In the genomic region with DNA sequence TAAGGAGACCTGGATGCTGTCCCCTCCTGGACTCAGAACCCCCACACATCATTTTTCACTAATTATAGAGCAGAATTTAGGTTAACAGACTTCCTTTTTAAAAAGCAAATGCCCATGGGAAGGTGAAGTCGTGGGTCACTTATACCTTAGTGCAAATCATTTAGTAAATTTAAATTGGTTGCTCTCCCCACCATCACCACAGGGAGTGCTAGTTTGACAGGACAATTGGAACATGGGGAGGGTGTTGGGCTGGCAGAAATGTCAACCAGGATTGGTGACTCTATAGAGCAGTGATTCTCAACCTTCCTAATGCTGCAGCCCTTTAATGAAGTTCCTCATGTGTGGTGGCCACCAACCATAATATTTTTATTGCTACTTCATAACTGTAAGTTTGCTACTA, we compare ENCODE assay signal across 8 mouse cellular contexts. TPM values are rescaled to one million over a fixed set of nuclear protein-coding genes. Genes with fewer than 3 reads are reported as not detected.
A peak's percentile ranks its signal among the peaks of the same experiment; 100 is the strongest.
DNase-seq lines count a peak whose midpoint lies in the region; ATAC-seq lines count a peak whose summit lies in the region.

No protein-coding gene starts in this region.

- H3K4me1 ChIP-seq in embryonic facial prominence, embryonic 14.5 days (ENCODE audit: control insufficient read depth, insufficient read depth, low read length): peaks cover 15% of the 10 kb centered on the region; the same call in 1 of the 2 replicates

- H3K27ac ChIP-seq in embryonic facial prominence, embryonic 14.5 days (replicated peaks; ENCODE audit: low read depth, low read length): no peak overlapping the region

- WGBS in embryonic facial prominence, embryonic 14.5 days: 10% methylated on average over 1 of the region's 1 CpGs

- H3K4me2 ChIP-seq in embryonic facial prominence, embryonic 14.5 days (ENCODE audit: low read depth, low read length): no peak overlapping the region

- no peak for ATAC-seq in CD4-positive, CD25-positive, alpha-beta regulatory T cell, adult 4 months
- no peak for ATAC-seq in embryonic facial prominence, embryonic 14.5 days (ENCODE audit: low read depth)

- H3K9ac ChIP-seq in embryonic facial prominence, embryonic 14.5 days (ENCODE audit: low read depth, low read length): no peak overlapping the region

- DNase-seq in CD4-positive, CD25-positive, alpha-beta regulatory T cell, adult 2 months (ENCODE audit: low read depth, low spot score): peak; percentile 51
- DNase-seq in kidney, postnatal 36 days: peak; percentile 18 to 42
- DNase-seq in kidney, adult 8-10 months: no peak
- peak; percentile 23 for DNase-seq in embryonic facial prominence, embryonic 14.5 days (ENCODE audit: low spot score)
- DNase-seq in lung, postnatal 36 days: peak; percentile 69
- DNase-seq in layer of hippocampus, adult 9-10 months (ENCODE audit: low spot score): no peak
- DNase-seq in thymus, postnatal 0 days (ENCODE audit: low spot score): no peak

- no peaks in the 10 kb centered on the region for H3K9me3 ChIP-seq in embryonic facial prominence, embryonic 14.5 days (ENCODE audit: control insufficient read depth, low read length)

- no peaks in the 10 kb centered on the region for H3K36me3 ChIP-seq in embryonic facial prominence, embryonic 14.5 days (ENCODE audit: control insufficient read depth, insufficient read depth, low read length)

- H3K4me3 ChIP-seq in embryonic facial prominence, embryonic 14.5 days (ENCODE audit: low read depth, low read length): no peak overlapping the region

- H3K27me3 ChIP-seq in embryonic facial prominence, embryonic 14.5 days (replicated peaks; ENCODE audit: control insufficient read depth, insufficient read depth, low read length): peaks cover 59% of the 10 kb centered on the region

RNA-seq across cellular contexts. Expression of gene Itpka, which starts 3.1 kb away (rescaled TPM):
- polyA plus RNA-seq in CD4-positive, CD25-positive, alpha-beta regulatory T cell, adult 4 months (2017; shearing (Covaris generic)): under 1 TPM in 1 of 2 experiments, not detected in 1; 0.30 TPM
- 0.84 and 1.2 TPM in 2 replicates for polyA plus RNA-seq in embryonic facial prominence, embryonic 14.5 days (2014; fragmentation: Nextera tagmentation; extraction: Ambion mirVana)
- 1.6 and 2.1 TPM in 2 replicates for polyA plus RNA-seq in thymus, postnatal 0 days (2015; fragmentation: Nextera tagmentation; extraction: Ambion mirVana)

RNA-seq across cellular contexts. Expression of gene Ltk, which starts 14.9 kb away (rescaled TPM):
- not detected for polyA plus RNA-seq in CD4-positive, CD25-positive, alpha-beta regulatory T cell, adult 4 months (2017; shearing (Covaris generic))
- 0.14 and 0.29 TPM in 2 replicates for polyA plus RNA-seq in embryonic facial prominence, embryonic 14.5 days (2014; fragmentation: Nextera tagmentation; extraction: Ambion mirVana)
- 0.08 TPM in 1 of 2 replicates, not detected in the other for polyA plus RNA-seq in thymus, postnatal 0 days (2015; fragmentation: Nextera tagmentation; extraction: Ambion mirVana)

RNA-seq across cellular contexts. Expression of gene Rpap1, which starts 42.1 kb away (rescaled TPM):
- polyA plus RNA-seq in CD4-positive, CD25-positive, alpha-beta regulatory T cell, adult 4 months (2017; shearing (Covaris generic)): 10 to 100 TPM; 15.7 to 34.0 TPM
- polyA plus RNA-seq in embryonic facial prominence, embryonic 14.5 days (2014; fragmentation: Nextera tagmentation; extraction: Ambion mirVana): 18.3 and 22.3 TPM in 2 replicates
- polyA plus RNA-seq in thymus, postnatal 0 days (2015; fragmentation: Nextera tagmentation; extraction: Ambion mirVana): 17.9 and 18.0 TPM in 2 replicates

RNA-seq across cellular contexts. Expression of gene Tyro3, which starts 52.3 kb away (rescaled TPM):
- 1 to 10 TPM; 1.1 to 1.3 TPM for polyA plus RNA-seq in CD4-positive, CD25-positive, alpha-beta regulatory T cell, adult 4 months (2017; shearing (Covaris generic))
- 20.2 and 23.6 TPM in 2 replicates for polyA plus RNA-seq in embryonic facial prominence, embryonic 14.5 days (2014; fragmentation: Nextera tagmentation; extraction: Ambion mirVana)
- 1.8 and 2.3 TPM in 2 replicates for polyA plus RNA-seq in thymus, postnatal 0 days (2015; fragmentation: Nextera tagmentation; extraction: Ambion mirVana)

Comparison
In these comparisons a context has a peak if more than half of its experiments do, and no peak if none do; other contexts are left out.
1. DNase-seq: peak in CD4-positive, CD25-positive, alpha-beta regulatory T cell, adult 2 months (single experiment), kidney, postnatal 36 days (2 of 2), embryonic facial prominence, embryonic 14.5 days (single experiment) and lung, postnatal 36 days (single experiment); none in kidney, adult 8-10 months (0 of 2), layer of hippocampus, adult 9-10 months (single experiment) and thymus, postnatal 0 days (single experiment).